Mouse (Mus musculus): ENCODE results near the gene Sparcl1. TPM values are rescaled to one million over a fixed set of nuclear protein-coding genes. Genes with fewer than 3 reads are reported as not detected.

Sparcl1 gene
- polyA plus RNA-seq, 1 experiment from 2014 or later, result 158 TPM

- no peaks in the 10 kb centered on the region for H3K9me3 ChIP-seq (ENCODE audit: control insufficient read depth)
- 51% methylated on average over 7 of the region's 7 CpGs for WGBS
- H3K9ac ChIP-seq (ENCODE audit: low read depth, low read length), result no peak overlapping the region
- H3K4me1 ChIP-seq (replicated peaks; ENCODE audit: control insufficient read depth, insufficient read depth, low read length), result no peaks in the 10 kb centered on the region
- no peak overlapping the region for H3K4me2 ChIP-seq (replicated peaks; ENCODE audit: low read depth)
- ATAC-seq, result no peak
- H3K36me3 ChIP-seq (ENCODE audit: control insufficient read depth, insufficient read depth), result no peaks in the 10 kb centered on the region
- no peaks in the 10 kb centered on the region for H3K27me3 ChIP-seq (replicated peaks; ENCODE audit: control insufficient read depth, insufficient read depth, low read length)
- no peak overlapping the region for H3K4me3 ChIP-seq (ENCODE audit: low read depth, low read length)
- no peak for TF ChIP-seq CTCF (IDR thresholded peaks at IDR 0.05; ENCODE audit: low read depth)
- H3K27ac ChIP-seq (ENCODE audit: low read depth, low read length), result no peak overlapping the region
These were observed 35.8 kb upstream of the Sparcl1 start for GRCm38 (mm10) chr5:104149349-104149748.

GRCm38 (mm10) chr5:104144057-104144456, 30.5 kb upstream of the Sparcl1 start:
- Histone ChIP-seq H3K27ac (ENCODE audit: low read depth, low read length) (no peak overlapping the region), H3K36me3 (ENCODE audit: control insufficient read depth, insufficient read depth) (no peaks in the 10 kb centered on the region), H3K9me3 (ENCODE audit: control insufficient read depth) (no peaks in the 10 kb centered on the region), H3K4me2 (replicated peaks; ENCODE audit: low read depth) (no peak overlapping the region), H3K9ac (ENCODE audit: low read depth, low read length) (no peak overlapping the region), H3K4me1 (replicated peaks; ENCODE audit: control insufficient read depth, insufficient read depth, low read length) (no peaks in the 10 kb centered on the region), H3K27me3 (replicated peaks; ENCODE audit: control insufficient read depth, insufficient read depth, low read length) (no peaks in the 10 kb centered on the region), H3K4me3 (ENCODE audit: low read depth, low read length) (no peak overlapping the region)
- no peak for ATAC-seq
- TF ChIP-seq CTCF (IDR thresholded peaks at IDR 0.05; ENCODE audit: low read depth), result no peak
- WGBS, result 74% methylated on average over 4 of the region's 4 CpGs

GRCm38 (mm10) chr5:104141067-104141466, 27.5 kb upstream of the Sparcl1 start:
- Histone ChIP-seq H3K4me1 (replicated peaks; ENCODE audit: control insufficient read depth, insufficient read depth, low read length) (no peaks in the 10 kb centered on the region), H3K4me3 (ENCODE audit: low read depth, low read length) (no peak overlapping the region), H3K36me3 (ENCODE audit: control insufficient read depth, insufficient read depth) (no peaks in the 10 kb centered on the region), H3K9me3 (ENCODE audit: control insufficient read depth) (no peaks in the 10 kb centered on the region), H3K27me3 (replicated peaks; ENCODE audit: control insufficient read depth, insufficient read depth, low read length) (no peaks in the 10 kb centered on the region), H3K4me2 (replicated peaks; ENCODE audit: low read depth) (no peak overlapping the region), H3K9ac (ENCODE audit: low read depth, low read length) (no peak overlapping the region), H3K27ac (ENCODE audit: low read depth, low read length) (no peak overlapping the region)
- 81% methylated on average over 2 of the region's 2 CpGs for WGBS
- peak; percentile 56 for TF ChIP-seq CTCF (IDR thresholded peaks at IDR 0.05; ENCODE audit: low read depth)
- ATAC-seq, result no peak

- no peak overlapping the region for H3K4me3 ChIP-seq (ENCODE audit: low read depth, low read length)
These were observed 24.5 kb upstream of the Sparcl1 start for GRCm38 (mm10) chr5:104137920-104138541.

GRCm38 (mm10) chr5:104133752-104134151, 20.2 kb upstream of the Sparcl1 start:
- TF ChIP-seq CTCF (IDR thresholded peaks at IDR 0.05; ENCODE audit: low read depth), result no peak
- no peak overlapping the region for H3K27ac ChIP-seq (ENCODE audit: low read depth, low read length)
- H3K4me2 ChIP-seq (replicated peaks; ENCODE audit: low read depth), result no peak overlapping the region
- no peaks in the 10 kb centered on the region for H3K27me3 ChIP-seq (replicated peaks; ENCODE audit: control insufficient read depth, insufficient read depth, low read length)
- no peak overlapping the region for H3K9ac ChIP-seq (ENCODE audit: low read depth, low read length)
- H3K9me3 ChIP-seq (ENCODE audit: control insufficient read depth), result no peaks in the 10 kb centered on the region
- peak; percentile 56; the same call in 1 of the 2 replicates for ATAC-seq
- WGBS, result 33% methylated on average over 4 of the region's 4 CpGs
- no peak overlapping the region for H3K4me3 ChIP-seq (ENCODE audit: low read depth, low read length)
- H3K4me1 ChIP-seq (replicated peaks; ENCODE audit: control insufficient read depth, insufficient read depth, low read length), result no peaks in the 10 kb centered on the region
- H3K36me3 ChIP-seq (ENCODE audit: control insufficient read depth, insufficient read depth), result no peaks in the 10 kb centered on the region

More at GRCm38 (mm10) chr5:104137920-104138541, 24.5 kb upstream of the Sparcl1 start:
- H3K4me2 ChIP-seq (replicated peaks; ENCODE audit: low read depth), result peak overlapping the region; percentile 4; the same call in 1 of the 2 replicates
- no peaks in the 10 kb centered on the region for H3K27me3 ChIP-seq (replicated peaks; ENCODE audit: control insufficient read depth, insufficient read depth, low read length)
- 30% methylated on average over 10 of the region's 10 CpGs for WGBS
- no peaks in the 10 kb centered on the region for H3K36me3 ChIP-seq (ENCODE audit: control insufficient read depth, insufficient read depth)
- no peak overlapping the region for H3K9ac ChIP-seq (ENCODE audit: low read depth, low read length)
- H3K9me3 ChIP-seq (ENCODE audit: control insufficient read depth), result no peaks in the 10 kb centered on the region
- peak; percentile 73; the same call in 1 of the 2 replicates for ATAC-seq
- no peak overlapping the region for H3K27ac ChIP-seq (ENCODE audit: low read depth, low read length)
- no peak for TF ChIP-seq CTCF (IDR thresholded peaks at IDR 0.05; ENCODE audit: low read depth)
- H3K4me1 ChIP-seq (replicated peaks; ENCODE audit: control insufficient read depth, insufficient read depth, low read length), result no peaks in the 10 kb centered on the region

GRCm38 (mm10) chr5:104131544-104131943, 18.0 kb upstream of the Sparcl1 start:
- 49% methylated on average over 4 of the region's 4 CpGs for WGBS

More at GRCm38 (mm10) chr5:104131544-104131943, 18.0 kb upstream of the Sparcl1 start:
- Histone ChIP-seq H3K4me2 (replicated peaks; ENCODE audit: low read depth) (no peak overlapping the region), H3K36me3 (ENCODE audit: control insufficient read depth, insufficient read depth) (no peaks in the 10 kb centered on the region), H3K4me1 (replicated peaks; ENCODE audit: control insufficient read depth, insufficient read depth, low read length) (no peaks in the 10 kb centered on the region), H3K9me3 (ENCODE audit: control insufficient read depth) (no peaks in the 10 kb centered on the region), H3K27me3 (replicated peaks; ENCODE audit: control insufficient read depth, insufficient read depth, low read length) (no peaks in the 10 kb centered on the region), H3K9ac (ENCODE audit: low read depth, low read length) (no peak overlapping the region), H3K27ac (ENCODE audit: low read depth, low read length) (no peak overlapping the region), H3K4me3 (ENCODE audit: low read depth, low read length) (no peak overlapping the region)
- ATAC-seq, result peak; percentile 59; the same call in 1 of the 2 replicates
- peak; percentile 93 for TF ChIP-seq CTCF (IDR thresholded peaks at IDR 0.05; ENCODE audit: low read depth)
